Mouse (Mus musculus): Measurements from ENCODE around the gene Doc2a. TPM values are rescaled to one million over a fixed set of nuclear protein-coding genes. Genes with fewer than 3 reads are reported as not detected.
A peak's percentile ranks its signal among the peaks of the same experiment; 100 is the strongest.

The Doc2a gene
- polyA plus RNA-seq, 1 experiment from 2014 or later = 0.89 TPM

DNA sequence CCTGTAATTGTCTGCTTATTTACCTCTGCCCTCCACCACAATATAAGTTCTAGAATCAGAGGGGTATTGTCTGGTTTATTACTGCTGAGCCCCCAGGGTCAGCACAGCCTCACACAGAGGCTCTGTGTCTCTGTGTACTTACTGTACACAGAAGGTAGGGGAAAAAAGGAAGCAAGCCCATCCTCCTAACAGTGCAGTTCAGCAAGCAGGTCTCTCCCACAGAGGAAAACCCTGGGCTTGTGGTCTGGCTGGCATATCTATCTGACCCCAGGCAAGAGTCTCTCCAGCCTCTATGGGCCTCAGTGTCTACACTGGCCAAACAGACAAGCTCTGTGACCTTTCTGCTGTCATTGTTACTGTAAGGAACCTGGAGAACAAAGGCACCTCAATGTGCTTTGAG is 43.5 kb upstream of the Doc2a start:
- Histone ChIP-seq H3K9me3 (replicated peaks; ENCODE audit: control insufficient read depth, low read length) (no peaks in the 10 kb centered on the region), H3K4me3 (replicated peaks; ENCODE audit: low read length) (no peak overlapping the region), H3K36me3 (ENCODE audit: control insufficient read depth, insufficient read depth, low read length) (no peaks in the 10 kb centered on the region), H3K27me3 (ENCODE audit: control insufficient read depth, insufficient read depth, low read length) (no peaks in the 10 kb centered on the region), H3K9ac (ENCODE audit: low read length) (no peak overlapping the region), H3K4me1 (ENCODE audit: control insufficient read depth, insufficient read depth, low read length) (peaks cover 28% of the 10 kb centered on the region), H3K4me2 (ENCODE audit: low read depth, low read length) (no peak overlapping the region), H3K27ac (ENCODE audit: low read length) (peak overlapping the region; percentile 51; the same call in 1 of the 2 replicates)
- no peak for ATAC-seq (ENCODE audit: insufficient read depth, low FRiP score)

DNA sequence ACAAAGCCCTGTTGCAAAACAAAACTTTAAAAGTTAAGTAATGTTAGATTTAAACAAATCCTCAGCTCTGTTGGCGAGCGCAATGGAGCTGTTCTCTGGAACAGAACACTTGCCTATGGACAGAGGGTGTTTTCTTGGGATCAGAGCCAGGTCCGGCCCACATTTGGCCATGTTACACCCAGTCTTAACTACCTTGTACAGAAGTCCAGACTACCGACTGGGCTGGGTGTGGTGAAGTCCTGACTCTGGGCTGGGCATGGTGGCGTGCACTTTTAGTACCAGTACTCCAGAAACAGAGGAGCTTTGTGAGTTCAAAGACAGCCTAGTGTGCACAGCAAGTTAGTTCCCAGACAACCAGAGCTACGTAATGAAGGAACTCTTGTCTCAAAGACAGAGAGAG is 40.3 kb upstream of the Doc2a start:
- peak; percentile 25; the same call in 1 of the 2 replicates for ATAC-seq (ENCODE audit: insufficient read depth, low FRiP score)
- no peak overlapping the region for H3K9ac ChIP-seq (ENCODE audit: low read length)
- no peak overlapping the region for H3K4me3 ChIP-seq (replicated peaks; ENCODE audit: low read length)
- no peaks in the 10 kb centered on the region for H3K27me3 ChIP-seq (ENCODE audit: control insufficient read depth, insufficient read depth, low read length)
- 61% methylated on average over 6 of the region's 6 CpGs for WGBS
- H3K4me1 ChIP-seq (ENCODE audit: control insufficient read depth, insufficient read depth, low read length) = peaks cover 15% of the 10 kb centered on the region
- no peak overlapping the region for H3K4me2 ChIP-seq (ENCODE audit: low read depth, low read length)
- peak overlapping the region; percentile 41; the same call in 1 of the 2 replicates for H3K27ac ChIP-seq (ENCODE audit: low read length)
- no peaks in the 10 kb centered on the region for H3K36me3 ChIP-seq (ENCODE audit: control insufficient read depth, insufficient read depth, low read length)
- no peaks in the 10 kb centered on the region for H3K9me3 ChIP-seq (replicated peaks; ENCODE audit: control insufficient read depth, low read length)

DNA sequence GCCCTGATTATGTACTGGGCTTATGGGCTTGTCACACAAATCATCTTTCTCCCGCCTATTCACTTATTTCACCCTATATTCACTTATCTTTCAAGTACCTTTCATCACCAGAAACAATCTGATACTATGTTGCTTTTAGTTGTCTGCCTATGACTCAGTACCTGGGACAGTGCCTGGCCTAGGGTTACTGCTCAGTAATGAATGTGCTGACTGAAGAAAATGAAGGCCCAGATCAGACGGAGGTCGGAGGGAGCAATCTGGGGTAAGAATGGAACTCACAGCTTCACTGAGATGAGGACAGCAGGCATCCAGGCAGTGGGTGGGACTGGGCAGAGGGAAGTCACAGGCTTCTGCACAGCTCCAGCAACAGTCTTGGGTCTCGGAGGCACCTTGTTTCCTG is 39.8 kb upstream of the Doc2a start:
- ATAC-seq (ENCODE audit: insufficient read depth, low FRiP score) = no peak
- Histone ChIP-seq H3K9ac (ENCODE audit: low read length) (peak overlapping the region; percentile 34), H3K27ac (ENCODE audit: low read length) (peak overlapping the region; percentile 41; the same call in 1 of the 2 replicates), H3K9me3 (replicated peaks; ENCODE audit: control insufficient read depth, low read length) (no peaks in the 10 kb centered on the region), H3K36me3 (ENCODE audit: control insufficient read depth, insufficient read depth, low read length) (no peaks in the 10 kb centered on the region), H3K27me3 (ENCODE audit: control insufficient read depth, insufficient read depth, low read length) (no peaks in the 10 kb centered on the region), H3K4me1 (ENCODE audit: control insufficient read depth, insufficient read depth, low read length) (peaks cover 15% of the 10 kb centered on the region), H3K4me2 (ENCODE audit: low read depth, low read length) (peak overlapping the region; percentile 69; the same call in 1 of the 2 replicates), H3K4me3 (replicated peaks; ENCODE audit: low read length) (0 out of 2 replicates have a peak overlapping the region, but pooled peaks have one; percentile 1)
- WGBS = 59% methylated on average over 4 of the region's 4 CpGs

DNA sequence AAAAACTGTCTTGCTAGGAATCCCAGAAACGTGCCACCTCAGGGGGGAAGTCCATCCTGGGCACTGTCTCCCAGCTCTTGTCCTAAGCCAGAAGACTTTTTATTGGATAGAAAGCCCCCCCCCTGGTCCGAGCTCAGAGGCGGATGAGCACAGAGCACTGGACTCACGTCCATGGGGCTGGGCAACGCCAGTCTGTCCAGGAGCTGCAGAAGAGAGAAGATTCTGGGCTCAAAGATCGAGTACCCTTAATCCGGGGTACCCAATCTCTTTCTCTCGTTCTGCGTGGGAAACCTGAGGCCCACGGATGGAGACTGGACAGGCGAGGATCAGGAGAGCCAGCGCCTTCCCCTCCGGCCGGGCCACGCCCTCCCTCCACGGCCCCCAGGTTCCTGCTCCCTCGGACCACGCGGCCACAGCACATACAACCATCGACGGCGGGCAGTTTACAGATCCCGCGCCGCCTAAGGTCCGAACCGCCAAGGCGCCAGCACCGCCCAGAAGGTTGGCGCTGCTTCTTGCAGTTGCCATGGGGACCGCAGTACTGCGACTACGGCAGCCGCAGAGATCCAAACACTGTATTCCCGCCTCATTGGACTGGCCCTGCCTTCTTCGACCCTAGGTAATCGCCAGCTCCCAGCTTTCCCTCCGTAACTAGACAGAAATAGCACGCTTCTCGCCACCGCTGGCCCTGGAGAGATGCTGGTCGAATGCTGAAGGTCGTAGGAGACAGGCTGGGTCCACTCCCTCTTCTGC is 38.3 kb upstream of the Doc2a start:
- H3K27me3 ChIP-seq (ENCODE audit: control insufficient read depth, insufficient read depth, low read length) = no peaks in the 10 kb centered on the region
- H3K9me3 ChIP-seq (replicated peaks; ENCODE audit: control insufficient read depth, low read length) = no peaks in the 10 kb centered on the region
- H3K4me3 ChIP-seq (replicated peaks; ENCODE audit: low read length) = peak overlapping the region; percentile 55
- peak overlapping the region; percentile 82 for H3K9ac ChIP-seq (ENCODE audit: low read length)
- peak overlapping the region; percentile 69 for H3K4me2 ChIP-seq (ENCODE audit: low read depth, low read length)
- H3K36me3 ChIP-seq (ENCODE audit: control insufficient read depth, insufficient read depth, low read length) = no peaks in the 10 kb centered on the region
- H3K4me1 ChIP-seq (ENCODE audit: control insufficient read depth, insufficient read depth, low read length) = peaks cover 12% of the 10 kb centered on the region
- peak overlapping the region; percentile 83 for H3K27ac ChIP-seq (ENCODE audit: low read length)
- peak; percentile 93 for ATAC-seq (ENCODE audit: insufficient read depth, low FRiP score)
- WGBS = under 1% methylated on average over 43 of the region's 43 CpGs

DNA sequence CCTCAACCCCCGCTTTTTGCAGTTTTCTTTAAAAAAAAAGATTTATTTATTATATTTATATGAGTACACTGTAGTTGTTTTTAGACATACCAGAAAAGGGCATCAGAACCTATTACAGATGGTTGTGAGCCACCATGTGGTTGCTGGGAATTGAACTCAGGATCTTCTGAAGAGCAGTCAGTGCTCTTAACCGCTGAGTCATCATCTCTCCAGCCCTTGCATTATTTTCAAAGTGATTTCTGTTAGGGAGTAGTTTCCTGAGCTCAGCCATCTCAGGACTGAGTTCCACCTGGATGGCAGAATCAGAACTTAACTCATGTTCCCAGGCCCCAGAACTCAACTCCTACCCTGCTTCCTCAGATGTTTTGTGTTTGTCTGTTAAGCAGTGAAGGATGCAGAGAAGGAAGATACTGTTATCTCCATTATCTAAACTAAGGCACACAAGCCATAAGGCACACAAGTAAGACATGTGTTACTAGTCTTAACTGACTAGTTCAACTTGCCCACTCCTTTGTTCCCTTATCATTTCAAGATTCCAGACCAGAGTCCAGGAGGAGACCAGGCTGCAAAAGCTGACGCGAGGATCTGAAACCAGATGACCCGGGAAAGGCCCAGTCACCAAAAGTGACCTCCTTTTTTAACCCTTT is 37.4 kb upstream of the Doc2a start:
- peak overlapping the region; percentile 82; the same call in 1 of the 2 replicates for H3K9ac ChIP-seq (ENCODE audit: low read length)
- H3K4me2 ChIP-seq (ENCODE audit: low read depth, low read length) = peak overlapping the region; percentile 69
- H3K36me3 ChIP-seq (ENCODE audit: control insufficient read depth, insufficient read depth, low read length) = no peaks in the 10 kb centered on the region
- no peaks in the 10 kb centered on the region for H3K9me3 ChIP-seq (replicated peaks; ENCODE audit: control insufficient read depth, low read length)
- peaks cover 11% of the 10 kb centered on the region for H3K4me1 ChIP-seq (ENCODE audit: control insufficient read depth, insufficient read depth, low read length)
- ATAC-seq (ENCODE audit: insufficient read depth, low FRiP score) = no peak
- H3K4me3 ChIP-seq (replicated peaks; ENCODE audit: low read length) = no peak overlapping the region
- H3K27me3 ChIP-seq (ENCODE audit: control insufficient read depth, insufficient read depth, low read length) = no peaks in the 10 kb centered on the region
- WGBS = 51% methylated on average over 5 of the region's 5 CpGs
- peak overlapping the region; percentile 83; the same call in 1 of the 2 replicates for H3K27ac ChIP-seq (ENCODE audit: low read length)

DNA sequence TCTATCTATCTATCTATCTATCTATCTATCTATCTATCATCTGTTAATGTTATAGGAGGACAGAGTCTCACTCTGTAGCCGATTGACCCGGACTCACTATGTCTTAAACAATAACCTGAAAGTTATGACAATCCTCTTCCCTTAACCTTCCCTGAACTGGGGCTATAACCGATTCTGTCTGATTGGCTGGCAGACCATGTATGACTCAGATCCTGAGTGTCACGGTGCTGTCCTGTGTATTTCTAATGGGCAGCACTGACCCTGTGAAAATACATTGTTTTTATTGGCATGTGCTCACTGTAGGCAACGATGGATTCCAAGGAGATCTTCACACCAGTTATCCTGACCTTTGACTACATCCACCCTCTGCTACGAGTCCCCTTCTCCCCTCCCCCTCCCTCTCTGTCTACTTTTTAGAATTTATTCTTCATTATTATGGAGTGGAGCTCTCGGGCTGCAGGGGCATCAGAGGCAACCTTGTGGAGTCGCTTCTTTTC is 31.4 kb upstream of the Doc2a start:
- no peaks in the 10 kb centered on the region for H3K4me1 ChIP-seq (ENCODE audit: control insufficient read depth, insufficient read depth, low read length)
- H3K36me3 ChIP-seq (ENCODE audit: control insufficient read depth, insufficient read depth, low read length) = no peaks in the 10 kb centered on the region
- WGBS = 61% methylated on average over 8 of the region's 8 CpGs
- H3K27me3 ChIP-seq (ENCODE audit: control insufficient read depth, insufficient read depth, low read length) = no peaks in the 10 kb centered on the region
- H3K9ac ChIP-seq (ENCODE audit: low read length) = no peak overlapping the region
- no peak overlapping the region for H3K4me2 ChIP-seq (ENCODE audit: low read depth, low read length)
- H3K27ac ChIP-seq (ENCODE audit: low read length) = no peak overlapping the region
- no peak overlapping the region for H3K4me3 ChIP-seq (replicated peaks; ENCODE audit: low read length)
- no peak for ATAC-seq (ENCODE audit: insufficient read depth, low FRiP score)
- no peaks in the 10 kb centered on the region for H3K9me3 ChIP-seq (replicated peaks; ENCODE audit: control insufficient read depth, low read length)

DNA sequence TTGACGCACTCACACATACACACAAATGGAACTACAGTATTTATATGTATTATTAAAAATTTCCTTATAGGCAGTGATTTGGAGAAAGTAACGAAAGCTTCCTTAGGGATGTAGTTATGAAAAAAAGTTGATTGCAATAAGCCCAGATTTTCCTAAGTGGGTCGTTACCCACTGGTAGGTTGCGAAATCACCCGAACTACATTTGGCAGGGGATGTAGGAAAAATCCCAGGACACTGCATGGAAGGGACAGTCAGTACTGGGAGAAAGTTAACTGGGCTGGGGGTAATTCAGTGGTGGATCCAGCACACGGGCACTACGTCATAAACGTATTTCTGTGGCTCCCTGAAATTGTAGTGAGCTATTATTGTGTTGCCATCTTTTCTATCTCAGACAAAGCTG is 30.7 kb upstream of the Doc2a start:
- H3K36me3 ChIP-seq (ENCODE audit: control insufficient read depth, insufficient read depth, low read length) = no peaks in the 10 kb centered on the region
- H3K9ac ChIP-seq (ENCODE audit: low read length) = no peak overlapping the region
- H3K4me3 ChIP-seq (replicated peaks; ENCODE audit: low read length) = no peak overlapping the region
- WGBS = 80% methylated on average over 8 of the region's 8 CpGs
- no peak overlapping the region for H3K4me2 ChIP-seq (ENCODE audit: low read depth, low read length)
- no peaks in the 10 kb centered on the region for H3K9me3 ChIP-seq (replicated peaks; ENCODE audit: control insufficient read depth, low read length)
- no peaks in the 10 kb centered on the region for H3K27me3 ChIP-seq (ENCODE audit: control insufficient read depth, insufficient read depth, low read length)
- ATAC-seq (ENCODE audit: insufficient read depth, low FRiP score) = no peak
- H3K4me1 ChIP-seq (ENCODE audit: control insufficient read depth, insufficient read depth, low read length) = no peaks in the 10 kb centered on the region
- no peak overlapping the region for H3K27ac ChIP-seq (ENCODE audit: low read length)

DNA sequence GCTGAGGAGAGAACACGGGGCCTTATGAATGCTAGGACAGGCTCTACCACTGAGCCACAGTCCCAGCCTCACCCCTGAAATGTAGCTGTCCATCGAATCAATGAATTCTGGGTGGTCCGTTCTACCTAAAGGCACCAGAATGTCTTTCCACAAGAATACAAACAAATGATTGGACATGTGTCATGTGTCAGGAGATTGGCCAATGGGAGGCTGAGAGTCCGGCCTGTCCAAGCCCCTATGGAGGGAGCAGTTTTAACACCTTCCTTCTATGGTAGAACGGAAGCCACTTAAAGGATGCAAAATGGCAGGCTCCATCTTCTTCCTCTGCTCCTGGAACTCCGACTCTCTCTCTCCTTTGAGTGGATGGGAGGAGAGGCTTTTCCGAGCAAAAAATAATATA is 29.6 kb upstream of the Doc2a start:
- Histone ChIP-seq H3K36me3 (ENCODE audit: control insufficient read depth, insufficient read depth, low read length) (no peaks in the 10 kb centered on the region), H3K4me3 (replicated peaks; ENCODE audit: low read length) (no peak overlapping the region), H3K4me2 (ENCODE audit: low read depth, low read length) (no peak overlapping the region), H3K4me1 (ENCODE audit: control insufficient read depth, insufficient read depth, low read length) (no peaks in the 10 kb centered on the region), H3K9me3 (replicated peaks; ENCODE audit: control insufficient read depth, low read length) (no peaks in the 10 kb centered on the region), H3K9ac (ENCODE audit: low read length) (no peak overlapping the region), H3K27me3 (ENCODE audit: control insufficient read depth, insufficient read depth, low read length) (peaks cover under 1% of the 10 kb centered on the region), H3K27ac (ENCODE audit: low read length) (no peak overlapping the region)
- ATAC-seq (ENCODE audit: insufficient read depth, low FRiP score) = no peak
- 78% methylated on average over 7 of the region's 7 CpGs for WGBS

DNA sequence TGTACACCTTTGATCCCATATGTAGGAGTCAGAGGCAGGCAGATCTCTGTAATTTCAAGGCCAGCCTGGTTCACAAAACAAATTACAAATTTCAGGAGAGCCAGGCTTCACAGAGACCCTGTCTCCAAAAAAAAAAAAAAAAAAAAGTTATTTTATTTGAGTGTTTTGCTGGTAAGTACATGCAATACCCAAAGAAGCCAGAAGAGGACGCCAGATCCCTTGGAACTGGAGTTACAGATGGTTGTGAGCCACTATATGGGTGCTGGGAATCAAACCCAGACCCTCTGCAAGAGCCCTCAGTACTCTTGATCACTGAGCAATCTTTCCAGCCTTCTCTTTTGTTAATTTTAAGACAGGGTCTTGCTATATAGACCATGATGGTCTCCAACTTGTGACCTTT is 28.4 kb upstream of the Doc2a start:
- 21% methylated on average over 1 of the region's 1 CpGs for WGBS
- Histone ChIP-seq H3K9me3 (replicated peaks; ENCODE audit: control insufficient read depth, low read length) (no peaks in the 10 kb centered on the region), H3K27ac (ENCODE audit: low read length) (no peak overlapping the region), H3K36me3 (ENCODE audit: control insufficient read depth, insufficient read depth, low read length) (no peaks in the 10 kb centered on the region), H3K4me1 (ENCODE audit: control insufficient read depth, insufficient read depth, low read length) (0 out of 2 replicates have a peak, but pooled peaks cover 3% of the 10 kb centered on the region), H3K9ac (ENCODE audit: low read length) (no peak overlapping the region), H3K4me2 (ENCODE audit: low read depth, low read length) (no peak overlapping the region), H3K27me3 (ENCODE audit: control insufficient read depth, insufficient read depth, low read length) (peaks cover 10% of the 10 kb centered on the region), H3K4me3 (replicated peaks; ENCODE audit: low read length) (no peak overlapping the region)
- no peak for ATAC-seq (ENCODE audit: insufficient read depth, low FRiP score)

All from stomach, embryonic 16.5 days (tissue).